Mouse (Mus musculus) macrophage (primary cell): ENCODE measurements around the gene Rab29. TPM values are rescaled to one million over a fixed set of nuclear protein-coding genes. Genes with fewer than 3 reads are reported as not detected.
"Not testable (repeated sequence)": the region's sequence is repeated elsewhere in the genome, so short reads cannot be mapped to it uniquely, and the experiment has no call there.

Source experiments
- H3K27ac ChIP-seq: fragments of 350-480 bp; formaldehyde crosslinking; 2 replicates; pipeline ENCODE4 v1.9.0; 2021
- H3K36me3 ChIP-seq: fragments of 350-480 bp; formaldehyde crosslinking; 2 replicates; pipeline ENCODE4 v1.9.0; 2021; ENCODE audit errors: inconsistent target
- H3K4me3 ChIP-seq: fragments of 350-480 bp; formaldehyde crosslinking; 2 replicates; pipeline ENCODE4 v1.9.0; 2021; ENCODE audit errors: inconsistent target
- H3K79me2 ChIP-seq: fragments of 350-480 bp; formaldehyde crosslinking; 2 replicates; pipeline ENCODE4 v1.9.0; 2021; ENCODE audit errors: inconsistent target
- WGBS: methylation state at CpG from one replicate; pipeline ENCODE4 v1.1.7; 2026; ENCODE audit warnings: inconsistent platforms; ENCODE audit not compliant: missing documents; 5-methylcytosine and 5-hydroxymethylcytosine counted together
- polyA plus RNA-seq: library from polyadenylated mRNA; stranded (reverse); fragments of 250-400 nt; gene quantifications from 3 replicates; pipeline ENCODE4 v1.2.4, GENCODE M21; 2018; ENCODE audit warnings: inconsistent platforms
- total RNA-seq, 78 experiments: library from RNA; depleted of rRNA; stranded (reverse); fragments of 250-400 nt; gene quantifications; 1 replicate in 9 of 78; 2 replicates in 24 of 78; 3 replicates in 43 of 78; 4 replicates in 2 of 78; pipeline ENCODE4 v1.2.4; 2018; ENCODE audit warnings: inconsistent platforms in 56 of 78

Gene Rab29
- total RNA-seq (2018; cell fraction: chromatin; rRNA removed) = 10 to 100 TPM in 15 of 26 experiments, 1 to 10 TPM in 11; 3.0 to 35.8 (median 14.1) TPM
- total RNA-seq (2018; cell fraction: cytosol; rRNA removed) = 10 to 100 TPM; 24.0 to 45.4 (median 34.4) TPM
- 10 to 100 TPM in 22 of 26 experiments, 1 to 10 TPM in 4; 7.8 to 37.2 (median 19.7) TPM for total RNA-seq (2018; cell fraction: nucleus; rRNA removed)
- polyA plus RNA-seq = 26.8 to 49.2 TPM (median 42.9 TPM) in 3 replicates

GRCm38 (mm10) chr1:131867093-131867945 is at the start of gene Rab29:
Gene Rab29, plus strand, starts transcription at chr1:131867224.
- Histone ChIP-seq H3K27ac (peak within 1 kb of the TSS; percentile 65), H3K4me3 (peak within 1 kb of the TSS; percentile 91), H3K79me2 (peaks cover 15% of the 10 kb centered on the region; the same call in 1 of the 2 replicates), H3K36me3 (peaks cover 20% of the 10 kb centered on the region; the same call in 1 of the 2 replicates)
- 1% methylated on average over 42 of the region's 46 CpGs for WGBS

GRCm38 (mm10) chr1:131820353-131820752 is 46.7 kb upstream of the Rab29 start:
- not testable (repeated sequence) for H3K36me3 ChIP-seq, H3K4me3 ChIP-seq, H3K27ac ChIP-seq, H3K79me2 ChIP-seq
- 93% methylated on average over 8 of the region's 9 CpGs for WGBS

GRCm38 (mm10) chr1:131820887-131821328 is 46.1 kb upstream of the Rab29 start:
- Histone ChIP-seq H3K36me3 (no peaks in the 10 kb centered on the region), H3K27ac (no peak overlapping the region), H3K4me3 (no peak overlapping the region), H3K79me2 (no peaks in the 10 kb centered on the region)
- 94% methylated on average over 10 of the region's 10 CpGs for WGBS

DNA sequence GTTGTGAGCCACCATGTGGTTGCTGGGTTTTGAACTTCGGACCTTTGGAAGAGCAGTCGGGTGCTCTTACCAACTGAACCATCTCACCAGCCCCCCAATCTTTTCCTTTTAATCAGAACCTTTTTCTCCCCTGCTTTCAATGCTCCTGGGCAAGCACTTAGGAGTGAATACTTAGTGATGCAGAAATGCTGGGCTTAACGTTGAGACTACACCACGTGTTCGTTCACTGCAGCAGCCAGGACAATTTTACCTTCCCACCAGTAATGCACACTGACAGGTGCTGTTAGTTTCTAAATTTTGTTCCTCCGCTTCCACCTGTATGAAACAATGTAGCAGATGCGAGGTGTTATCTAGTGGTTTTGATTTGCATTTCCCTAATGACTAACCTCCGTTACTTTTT is 44.7 kb upstream of the Rab29 start:
- 90% methylated on average over 8 of the region's 8 CpGs for WGBS
- no peaks in the 10 kb centered on the region for H3K79me2 ChIP-seq
- H3K4me3 ChIP-seq = no peak overlapping the region
- no peak overlapping the region for H3K27ac ChIP-seq
- no peaks in the 10 kb centered on the region for H3K36me3 ChIP-seq

- Histone ChIP-seq H3K27ac (no peak overlapping the region), H3K79me2 (no peaks in the 10 kb centered on the region), H3K36me3 (no peaks in the 10 kb centered on the region), H3K4me3 (no peak overlapping the region)
- WGBS = 82% methylated on average over 1 of the region's 1 CpGs
These were observed 44.0 kb upstream of the Rab29 start for GRCm38 (mm10) chr1:131822856-131823492.

GRCm38 (mm10) chr1:131823563-131823962 is 43.5 kb upstream of the Rab29 start:
- WGBS = 71% methylated on average over 5 of the region's 5 CpGs
- H3K4me3 ChIP-seq = no peak overlapping the region

DNA sequence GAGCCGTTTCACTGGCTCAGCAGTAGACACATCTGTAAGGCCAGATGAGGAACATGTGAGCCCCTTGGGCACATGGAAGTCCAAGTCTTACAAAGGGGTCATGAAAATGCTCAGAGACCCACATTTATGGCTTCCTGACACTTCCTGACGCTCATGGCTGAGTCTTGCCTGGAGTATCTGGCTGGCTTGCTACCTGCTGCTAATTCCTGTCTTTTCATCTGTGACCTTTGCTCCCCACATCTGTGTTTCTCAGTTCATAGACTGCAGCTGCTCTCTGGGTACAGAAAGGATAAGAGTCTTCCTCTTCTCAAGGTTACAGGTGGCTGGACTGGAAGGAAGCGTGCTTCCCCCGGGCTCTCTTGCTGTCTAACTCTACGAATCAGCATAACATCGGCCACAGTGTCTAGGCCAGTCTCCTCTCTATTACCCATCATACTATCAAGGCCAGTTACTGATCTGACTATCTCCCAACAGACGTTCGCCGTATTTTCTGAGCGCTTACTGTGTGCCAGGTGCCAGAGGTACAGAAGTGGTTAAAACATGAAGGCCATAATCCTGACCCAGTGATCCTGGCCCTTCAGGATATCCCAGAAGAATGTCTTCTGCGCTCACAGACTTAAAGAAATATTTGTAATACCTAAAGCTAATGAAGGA is 42.4 kb upstream of the Rab29 start:
- Histone ChIP-seq H3K79me2 (no peaks in the 10 kb centered on the region), H3K36me3 (no peaks in the 10 kb centered on the region), H3K4me3 (no peak overlapping the region), H3K27ac (no peak overlapping the region)
- WGBS = 93% methylated on average over 11 of the region's 11 CpGs

More at GRCm38 (mm10) chr1:131823563-131823962, 43.5 kb upstream of the Rab29 start:
- Histone ChIP-seq H3K36me3 (no peaks in the 10 kb centered on the region), H3K79me2 (no peaks in the 10 kb centered on the region), H3K27ac (no peak overlapping the region)

DNA sequence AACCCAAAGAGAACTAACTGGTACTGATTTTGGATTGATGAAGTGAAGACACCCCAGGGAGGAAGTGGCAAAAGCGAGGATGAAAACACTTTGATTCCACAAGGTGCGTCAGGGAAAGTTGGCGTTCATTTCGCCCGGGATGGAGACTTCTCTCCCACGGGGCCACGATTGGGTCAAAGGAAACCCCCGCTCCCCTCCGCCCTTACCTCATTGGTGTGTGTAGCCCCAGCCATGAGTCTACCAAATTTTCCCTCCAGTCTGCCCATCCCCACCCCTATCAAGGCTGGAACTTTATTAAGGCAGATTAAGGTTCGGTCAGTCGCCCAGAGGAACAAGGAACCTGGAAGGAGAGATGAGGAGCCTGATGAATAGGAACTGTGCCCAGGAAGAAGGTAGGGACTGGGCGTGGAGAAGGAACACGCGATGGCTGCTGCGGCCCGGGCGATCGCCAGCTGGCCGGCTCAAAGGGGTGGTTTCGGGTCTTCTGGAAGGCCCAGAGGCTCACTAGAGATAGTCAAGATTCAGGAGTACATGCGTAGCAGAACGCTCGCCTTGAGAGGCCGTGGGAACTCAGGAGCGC is 39.7 kb upstream of the Rab29 start, which contains the start of gene Slc41a1:
Gene Slc41a1, plus strand, starts transcription at position 287 of the 580 bp plus-strand sequence.
- Histone ChIP-seq H3K4me3 (peak within 1 kb of the TSS; percentile 66), H3K79me2 (no peaks in the 10 kb centered on the region), H3K27ac (peak within 1 kb of the TSS; percentile 19; the same call in 1 of the 2 replicates), H3K36me3 (no peaks in the 10 kb centered on the region)
- WGBS = 4% methylated on average over 25 of the region's 25 CpGs

GRCm38 (mm10) chr1:131827787-131828258 is 39.2 kb upstream of the Rab29 start:
- WGBS = under 1% methylated on average over 35 of the region's 36 CpGs
- H3K79me2 ChIP-seq = no peaks in the 10 kb centered on the region
- H3K4me3 ChIP-seq = peak overlapping the region; percentile 66
- peak overlapping the region; percentile 19; the same call in 1 of the 2 replicates for H3K27ac ChIP-seq
- H3K36me3 ChIP-seq = no peaks in the 10 kb centered on the region

DNA sequence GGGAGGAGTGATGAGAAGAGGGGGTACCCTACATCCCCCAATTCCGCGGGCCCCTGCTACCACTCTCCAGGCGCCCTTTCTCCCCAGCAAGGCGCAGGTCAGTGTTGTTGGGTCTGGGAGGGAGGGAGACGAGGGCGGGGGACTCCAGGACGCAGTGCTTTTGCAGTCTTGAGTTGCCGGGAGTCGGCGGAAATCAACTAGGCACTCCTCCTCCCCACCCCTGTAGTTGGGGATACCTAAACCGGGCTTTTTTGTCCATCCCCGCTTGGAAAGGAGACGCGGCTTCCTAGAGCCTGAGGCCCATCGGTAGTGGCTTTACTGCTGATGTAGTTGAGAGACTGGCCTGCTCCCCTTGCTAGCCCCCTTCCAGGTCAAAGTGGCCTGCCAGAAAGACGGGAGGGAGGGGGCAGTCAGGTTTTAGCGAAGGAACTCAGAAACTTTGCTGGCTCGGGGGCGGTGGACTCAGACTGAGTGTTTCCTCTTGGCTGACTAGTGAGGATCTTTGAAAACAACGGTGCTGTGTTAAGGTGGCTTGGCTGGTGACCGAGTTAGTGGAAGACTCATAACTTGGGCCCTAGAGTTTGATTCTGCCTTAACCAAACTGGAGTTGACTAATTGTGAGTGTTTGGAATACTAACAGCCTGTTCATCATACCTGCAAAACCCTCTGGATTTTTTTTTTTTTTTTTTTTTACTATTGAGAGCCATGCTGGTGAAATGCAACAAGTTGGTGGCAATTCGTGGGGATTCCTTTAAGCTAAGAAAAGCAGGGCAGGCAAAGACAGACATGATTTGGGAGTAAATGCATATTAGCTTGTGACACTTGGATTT is 38.5 kb upstream of the Rab29 start:
- H3K79me2 ChIP-seq = no peaks in the 10 kb centered on the region
- no peaks in the 10 kb centered on the region for H3K36me3 ChIP-seq
- no peak overlapping the region for H3K27ac ChIP-seq
- WGBS = 6% methylated on average over 22 of the region's 22 CpGs
- peak overlapping the region; percentile 66 for H3K4me3 ChIP-seq

DNA sequence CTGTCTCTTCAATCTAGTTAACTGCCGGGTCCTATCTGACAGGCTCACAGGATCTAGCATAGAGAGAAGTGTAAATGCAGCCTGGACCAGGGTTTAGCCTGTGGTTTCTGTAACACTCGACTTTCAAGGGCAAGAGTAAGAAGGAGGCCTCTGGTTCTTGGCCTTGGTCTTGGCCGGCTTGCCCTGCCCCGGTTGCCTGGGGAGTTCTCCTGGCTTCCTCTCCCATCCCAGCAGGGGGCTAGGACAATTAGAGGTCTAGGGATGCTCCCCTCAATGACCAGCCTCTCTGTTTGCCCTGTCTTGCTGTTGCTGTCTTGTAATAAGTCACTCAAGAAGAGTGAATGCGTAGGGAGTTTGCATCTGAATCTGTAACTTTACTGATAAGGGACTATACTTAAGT is 37.7 kb upstream of the Rab29 start:
- no peak overlapping the region for H3K4me3 ChIP-seq
- WGBS = 49% methylated on average over 5 of the region's 5 CpGs
- H3K27ac ChIP-seq = no peak overlapping the region
- H3K79me2 ChIP-seq = no peaks in the 10 kb centered on the region
- H3K36me3 ChIP-seq = no peaks in the 10 kb centered on the region

GRCm38 (mm10) chr1:131830561-131830960 is 36.5 kb upstream of the Rab29 start:
- Histone ChIP-seq H3K4me3 (no peak overlapping the region), H3K36me3 (no peaks in the 10 kb centered on the region), H3K27ac (no peak overlapping the region), H3K79me2 (no peaks in the 10 kb centered on the region)
- WGBS = 93% methylated on average over 14 of the region's 15 CpGs

DNA sequence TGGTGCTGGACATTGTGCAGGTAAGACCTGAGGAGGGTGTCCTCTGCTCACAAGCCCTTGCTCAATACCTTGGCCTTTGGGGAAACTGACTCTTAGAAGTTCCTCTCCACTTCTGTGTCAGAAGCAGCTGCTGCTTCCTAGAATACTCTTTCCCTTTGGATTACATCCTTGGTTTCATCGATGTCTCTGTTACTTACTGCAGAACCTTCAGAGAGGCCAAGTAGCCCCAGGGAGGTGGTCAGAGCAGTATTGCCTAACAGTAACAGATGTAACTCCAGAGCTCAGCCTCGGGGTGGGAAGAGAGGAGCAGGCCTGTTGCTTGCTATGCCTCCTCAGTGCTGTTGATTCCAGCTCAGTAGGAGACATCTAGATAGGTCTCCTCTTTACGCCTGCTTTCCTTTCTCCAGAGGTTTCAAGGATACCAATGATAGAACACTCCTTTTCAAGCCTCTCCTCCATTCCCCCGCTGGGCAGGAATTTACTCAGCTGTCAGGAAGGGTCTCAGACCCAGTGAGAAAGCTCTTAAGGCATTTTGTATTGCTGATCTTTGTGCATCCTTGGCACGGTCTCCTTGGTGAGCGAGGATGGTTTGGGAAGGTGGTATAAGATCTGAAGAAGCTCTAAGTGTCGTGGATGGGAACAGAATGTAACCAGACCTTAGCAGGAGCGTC is 35.9 kb upstream of the Rab29 start:
- 83% methylated on average over 8 of the region's 8 CpGs for WGBS
- no peaks in the 10 kb centered on the region for H3K36me3 ChIP-seq
- no peaks in the 10 kb centered on the region for H3K79me2 ChIP-seq
- no peak overlapping the region for H3K27ac ChIP-seq
- no peak overlapping the region for H3K4me3 ChIP-seq
